Mouse (Mus musculus): Measurements from ENCODE around the gene Tmc3.

Gene Tmc3

GRCm38 (mm10) chr7:83598997-83599912 is 14.5 kb downstream of the Tmc3 start:
- DNase-seq (ENCODE audit: low spot score in 2 of 2): no peak

DNA sequence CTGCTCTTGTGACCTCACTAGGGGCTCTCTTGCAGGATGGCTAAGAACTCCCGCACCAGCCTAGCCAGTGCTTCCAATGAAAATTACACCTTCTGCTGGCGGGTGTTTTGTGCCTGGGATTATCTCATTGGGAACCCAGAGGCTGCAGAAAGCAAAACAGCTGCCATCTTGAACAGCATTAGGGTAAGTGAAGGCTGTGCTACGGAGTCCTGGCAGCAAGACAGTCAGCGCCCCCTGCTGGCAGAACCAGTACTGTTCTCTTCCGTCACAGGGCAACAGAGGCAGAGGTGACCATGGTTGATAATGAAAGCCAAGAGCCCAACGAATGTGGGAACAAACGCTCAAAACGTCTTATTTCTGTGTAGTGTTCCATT is 15.2 kb downstream of the Tmc3 start:
- no peak for DNase-seq (ENCODE audit: low spot score in 2 of 2)

DNA sequence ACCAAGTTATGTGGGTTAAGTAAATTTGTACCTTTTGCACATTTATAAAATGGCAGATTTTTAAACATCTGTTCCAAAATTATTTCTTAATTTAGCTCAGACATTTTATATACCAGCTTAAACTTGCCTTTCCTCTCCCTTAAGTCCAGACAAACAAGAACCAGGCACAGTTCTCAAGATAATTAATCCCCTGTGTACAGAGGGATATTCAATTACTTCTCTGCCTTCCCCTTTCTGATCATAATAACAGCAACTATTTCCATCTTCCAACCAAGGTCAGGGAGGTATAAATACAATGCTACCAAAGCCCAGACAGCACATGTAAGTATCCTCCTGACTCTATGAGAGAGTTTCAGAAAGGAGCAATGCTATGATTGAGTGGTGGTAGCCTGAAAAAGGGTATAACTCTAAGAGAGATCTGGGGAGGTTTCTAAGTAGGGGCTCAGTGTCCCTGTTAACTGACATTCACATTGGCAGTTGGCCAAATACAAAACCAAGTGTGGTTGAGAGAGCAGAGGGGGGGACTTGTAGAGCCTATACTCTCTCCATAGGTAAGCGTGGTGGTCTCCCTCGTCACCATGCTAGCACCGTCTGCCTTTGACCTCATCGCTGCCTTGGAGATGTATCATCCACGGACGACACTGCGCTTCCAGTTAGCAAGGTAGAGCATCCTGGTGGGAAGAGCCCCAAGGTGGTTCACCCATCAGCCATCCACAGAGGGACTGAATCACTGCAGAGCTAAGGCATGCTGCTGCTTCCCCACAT is 19.6 kb downstream of the Tmc3 start:
- no peak for DNase-seq (ENCODE audit: low spot score in 2 of 2)

DNA sequence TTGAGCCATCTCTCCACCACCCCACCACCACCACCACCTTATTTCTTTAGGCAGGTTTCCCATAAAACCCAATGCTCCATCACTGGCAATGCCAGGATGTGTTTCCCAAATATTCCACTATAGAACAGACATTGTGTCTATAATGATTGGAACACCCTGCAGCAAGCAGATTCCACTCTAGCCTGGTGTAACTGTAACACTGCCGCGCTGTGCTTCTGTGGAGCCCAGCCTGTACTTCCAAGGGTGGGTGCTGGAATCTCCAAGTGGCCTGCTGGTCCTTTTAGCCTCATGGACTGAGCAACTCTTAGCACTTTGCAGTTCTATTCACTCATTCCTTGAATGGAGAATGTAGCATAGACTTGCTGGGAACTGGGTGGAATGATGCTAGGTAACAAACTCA is 22.1 kb downstream of the Tmc3 start:
- DNase-seq (ENCODE audit: low spot score in 2 of 2): no peak

DNA sequence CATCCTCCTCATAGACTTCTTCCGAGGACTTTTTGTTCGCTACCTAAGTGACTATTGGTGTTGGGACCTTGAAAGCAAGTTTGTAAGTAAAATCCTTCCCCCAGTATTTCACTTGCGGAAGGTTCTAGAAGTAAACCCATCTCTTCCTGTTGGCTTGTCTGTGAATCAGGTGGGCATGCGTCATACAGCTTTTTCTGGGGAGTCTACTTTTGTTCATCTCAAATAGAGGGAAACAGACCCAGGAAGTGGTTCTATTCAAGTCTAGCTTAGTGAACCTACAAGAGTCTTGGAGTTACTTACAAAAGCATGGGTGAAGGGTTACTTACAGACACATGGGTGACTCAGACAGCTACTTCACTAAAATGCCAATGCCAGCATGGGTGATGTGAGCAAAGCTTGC is 25.2 kb downstream of the Tmc3 start:
- no peak for DNase-seq (ENCODE audit: low spot score in 2 of 2)

DNA sequence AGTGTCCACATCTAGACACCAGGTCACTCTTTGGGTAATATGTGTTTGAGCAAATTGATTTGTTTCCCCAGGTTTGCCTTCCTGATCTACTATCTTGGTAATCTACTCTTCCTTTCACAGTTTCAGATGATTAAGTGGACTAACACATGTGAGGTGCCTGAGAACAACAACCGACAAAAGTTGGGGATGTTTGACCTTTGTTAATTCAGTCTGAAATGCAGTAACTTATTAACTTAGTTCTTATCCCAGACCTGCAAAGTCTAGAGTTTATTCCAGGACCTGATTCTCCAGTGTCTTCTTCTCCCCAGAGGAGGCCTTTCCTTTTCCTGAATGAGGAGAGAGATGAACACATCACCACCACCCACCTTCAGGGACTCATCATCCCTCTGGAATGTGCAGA is 27.2 kb downstream of the Tmc3 start:
- no peak for DNase-seq (ENCODE audit: low spot score in 2 of 2)

DNA sequence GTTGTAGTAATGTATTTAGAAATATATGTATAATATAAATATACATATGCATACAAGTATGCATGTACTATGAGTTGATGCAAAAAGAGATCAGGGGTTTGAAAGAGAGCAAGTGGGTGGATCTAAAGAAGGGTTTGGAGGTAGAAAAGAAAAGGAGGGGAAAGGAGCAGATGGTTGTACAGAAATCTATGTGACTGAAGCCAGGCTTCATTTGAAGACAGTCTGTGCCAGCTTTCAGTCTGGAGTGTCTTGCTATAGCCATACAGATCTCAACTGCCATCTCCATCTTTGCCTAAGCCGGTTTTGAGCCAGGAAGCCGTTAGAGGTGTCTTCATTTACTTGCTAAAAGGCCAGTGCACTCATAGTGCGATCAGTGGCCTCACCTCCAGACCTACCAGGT is 30.5 kb downstream of the Tmc3 start:
- no peak for DNase-seq (ENCODE audit: low spot score in 2 of 2)

- DNase-seq (ENCODE audit: low spot score in 2 of 2): no peak
Observed at GRCm38 (mm10) chr7:83615815-83616214, 31.1 kb downstream of the Tmc3 start.

DNA sequence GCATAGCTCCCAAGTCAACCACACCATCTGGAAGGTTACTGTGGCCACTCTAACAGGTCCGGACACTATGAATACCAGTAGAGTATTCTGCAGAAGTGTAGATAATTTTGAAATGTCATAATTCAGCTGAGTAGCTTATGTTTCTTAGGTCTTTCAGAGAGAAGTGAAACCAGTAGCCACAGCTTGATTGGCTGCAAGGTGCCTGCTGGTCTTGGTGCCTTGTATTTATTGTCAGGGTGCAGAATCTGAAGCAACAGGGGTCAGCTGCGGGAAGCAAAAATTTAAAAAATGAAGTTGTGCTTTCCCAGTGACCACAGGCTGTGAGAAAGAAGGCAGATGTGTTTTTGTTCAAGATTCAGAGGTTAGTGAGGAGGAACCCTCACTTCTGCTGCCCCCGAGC is 31.5 kb downstream of the Tmc3 start:
- DNase-seq (ENCODE audit: low spot score in 2 of 2): no peak

- no peak for DNase-seq (ENCODE audit: low spot score in 2 of 2)
Observed at GRCm38 (mm10) chr7:83618709-83619108, 34.0 kb downstream of the Tmc3 start.

DNA sequence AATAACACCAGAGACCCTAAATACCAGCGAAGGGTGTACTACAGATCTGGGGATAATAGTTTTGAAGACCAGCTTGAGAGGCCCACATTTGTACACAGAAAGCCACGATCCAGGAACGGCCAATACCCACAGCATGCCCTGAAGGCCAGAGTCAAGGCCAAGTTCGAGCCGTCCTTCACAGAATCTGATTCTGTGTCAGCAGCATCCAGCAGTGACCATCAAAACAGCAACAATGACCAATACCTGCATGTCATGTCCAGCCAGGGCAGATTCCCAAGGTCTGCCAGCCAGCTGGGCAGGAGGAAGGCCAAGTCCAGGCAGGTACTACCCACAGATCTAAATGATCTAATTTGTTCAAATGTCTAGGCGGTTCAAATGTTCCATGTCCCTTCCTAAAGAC is 37.9 kb downstream of the Tmc3 start:
- no peak for DNase-seq (ENCODE audit: low spot score in 2 of 2)

DNA sequence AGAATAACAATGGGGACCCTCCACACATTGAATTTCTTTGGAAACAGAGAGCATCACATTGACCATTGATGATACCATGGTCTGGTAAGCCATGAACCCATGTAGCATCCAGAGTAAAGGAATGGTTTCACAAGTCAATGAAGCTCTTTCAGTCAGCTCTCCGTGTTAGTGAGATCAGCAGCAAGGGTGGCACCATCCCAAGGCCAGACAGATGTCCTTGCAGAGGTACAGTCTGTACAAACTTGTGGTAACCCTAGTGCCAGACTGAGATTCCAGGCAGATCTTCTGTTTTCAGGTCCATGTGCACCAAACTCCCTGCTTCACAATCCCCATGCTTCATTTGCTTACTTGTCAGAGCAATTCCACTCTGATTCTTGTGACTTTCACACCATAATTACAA is 39.3 kb downstream of the Tmc3 start:
- no peak for DNase-seq (ENCODE audit: low spot score in 2 of 2)

GRCm38 (mm10) chr7:83626557-83627257 is 42.0 kb downstream of the Tmc3 start:
- no peak for DNase-seq (ENCODE audit: low spot score in 2 of 2)

GRCm38 (mm10) chr7:83627369-83627768 is 42.6 kb downstream of the Tmc3 start:
- no peak for DNase-seq (ENCODE audit: low spot score in 2 of 2)

DNA sequence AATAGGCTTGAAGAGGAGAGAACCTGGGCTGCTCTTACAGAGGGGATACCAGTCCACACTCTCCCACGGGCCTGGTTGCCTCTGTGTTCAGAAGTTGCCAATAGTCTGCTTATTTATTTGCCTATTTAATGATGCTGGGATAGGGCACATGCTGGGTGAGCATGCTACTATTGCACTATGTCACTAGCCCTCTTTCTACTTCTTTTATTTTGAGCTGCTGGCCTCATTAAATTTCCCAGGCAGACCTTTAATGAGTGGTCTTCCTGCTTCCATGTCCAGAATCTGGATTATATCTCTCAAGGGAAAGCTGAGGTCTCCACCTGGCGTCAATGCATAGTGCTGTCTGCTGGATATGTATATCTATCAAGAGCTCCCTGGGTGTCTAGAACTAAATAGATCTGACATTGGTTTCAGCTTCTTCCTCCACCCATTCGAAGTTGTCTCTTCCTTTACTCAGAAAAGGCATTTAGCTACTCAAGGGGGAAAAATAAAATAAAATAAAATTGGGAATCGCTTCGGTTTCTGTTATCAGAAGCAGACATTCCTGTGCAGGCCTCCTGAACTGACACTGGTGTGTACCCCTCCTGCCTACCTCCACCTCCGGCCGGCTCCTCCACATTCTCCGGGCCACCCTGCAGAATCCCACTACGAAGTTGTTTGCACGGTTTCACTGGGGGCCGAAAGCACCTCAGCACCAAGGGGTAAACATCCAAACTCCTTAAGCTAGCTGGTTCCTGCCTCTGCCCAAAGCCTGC is 46.5 kb downstream of the Tmc3 start:
- no peak for DNase-seq (ENCODE audit: low spot score in 2 of 2)

DNA sequence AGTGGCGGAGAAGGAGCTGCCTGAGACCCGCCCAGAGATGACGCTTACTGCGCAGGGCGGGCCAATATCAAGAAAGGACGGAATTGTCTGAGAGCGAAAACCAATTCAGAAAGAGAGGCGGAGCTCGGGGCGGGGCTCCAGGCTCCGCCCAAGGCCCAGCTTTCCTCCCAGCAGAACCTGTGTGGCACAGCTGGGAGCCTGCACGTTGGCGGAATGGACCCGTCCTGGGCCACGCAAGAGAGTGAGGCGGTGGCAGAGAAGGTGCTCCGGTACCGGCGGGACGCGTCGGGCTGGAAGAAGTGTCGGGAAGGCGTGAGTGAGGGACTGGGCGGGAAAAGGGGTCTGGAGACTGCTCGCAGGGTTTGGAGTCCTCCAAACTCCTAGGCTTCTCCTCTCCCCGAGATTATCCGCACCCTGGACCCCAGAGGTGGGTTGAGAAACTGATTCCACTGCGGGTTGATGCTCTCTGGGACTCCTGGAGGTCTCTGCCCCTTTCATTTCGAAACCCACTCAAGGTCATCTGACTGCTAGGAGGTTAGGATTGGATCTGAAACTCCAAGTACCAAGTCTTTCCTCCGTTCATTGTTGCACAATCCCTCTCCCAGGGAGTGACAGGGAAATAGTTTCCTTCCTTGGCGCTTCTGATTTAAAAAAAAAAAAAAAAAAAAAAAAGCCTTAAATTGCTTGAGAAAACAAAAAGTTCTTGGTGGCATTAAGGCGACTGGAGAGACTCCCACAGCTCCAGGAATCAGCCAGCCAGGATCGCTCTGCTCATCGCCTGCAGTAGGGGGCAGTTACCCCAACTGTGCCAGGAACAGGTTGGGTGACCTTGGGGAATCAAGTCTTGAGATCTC is 47.3 kb downstream of the Tmc3 start, which contains the start of gene Stard5:
Stard5 (plus strand) TSS at position 132 of the 854 bp plus-strand sequence.
- peak; percentile 80 to 86 for DNase-seq (ENCODE audit: low spot score in 2 of 2)

GRCm38 (mm10) chr7:83632682-83633120 is 48.0 kb downstream of the Tmc3 start:
- DNase-seq (ENCODE audit: low spot score in 2 of 2): no peak

DNA sequence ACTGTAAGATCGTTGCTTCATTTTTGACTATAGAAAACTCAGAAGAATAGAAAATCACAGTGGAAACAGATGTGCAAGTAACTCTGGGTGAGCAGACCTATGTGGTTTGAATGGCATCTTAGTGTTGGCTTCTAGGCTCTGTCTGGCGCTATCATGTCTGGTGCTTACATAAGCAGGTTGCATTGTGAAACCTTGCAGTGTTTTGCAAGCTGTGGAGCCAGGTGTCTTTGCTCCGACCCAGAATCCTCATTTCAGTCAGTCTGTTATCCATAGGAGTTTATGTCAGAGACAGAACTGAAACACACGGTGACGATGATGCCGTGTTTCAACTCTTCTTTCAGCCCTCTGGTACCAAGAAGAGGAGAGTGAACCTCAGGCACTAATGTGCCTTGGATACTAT is 49.1 kb downstream of the Tmc3 start:
- no peak for DNase-seq (ENCODE audit: low spot score in 2 of 2)

GRCm38 (mm10) chr7:83635726-83636125 is 51.0 kb downstream of the Tmc3 start:
- DNase-seq (ENCODE audit: low spot score in 2 of 2): no peak

DNA sequence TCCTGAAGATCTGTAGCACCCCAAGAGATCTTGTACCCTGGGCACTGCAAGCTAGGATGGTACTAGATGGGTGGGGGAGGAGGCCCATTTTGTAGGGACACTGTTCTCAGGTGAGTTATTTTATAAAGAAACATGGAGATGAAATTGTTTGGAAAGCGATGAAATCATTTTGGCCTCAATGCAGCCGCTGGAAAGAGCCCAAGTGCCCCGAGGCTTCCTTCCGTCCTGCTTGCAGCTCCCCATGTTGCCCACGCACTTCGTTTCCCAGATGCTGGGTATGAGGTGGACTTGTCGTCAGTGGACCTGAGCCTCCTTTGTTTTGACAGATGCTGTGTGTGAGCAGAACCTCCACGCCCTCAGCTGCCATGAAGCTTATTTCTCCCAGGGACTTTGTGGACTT is 51.7 kb downstream of the Tmc3 start:
- no peak for DNase-seq (ENCODE audit: low spot score in 2 of 2)

All from frontal cortex, postnatal 10 days (tissue).